Mouse (Mus musculus) effector memory CD4-positive, alpha-beta T cell, adult 7 months (primary cell): ENCODE data around the gene Slc9a2. TPM values are rescaled to one million over a fixed set of nuclear protein-coding genes. Genes with fewer than 3 reads are reported as not detected.

Experiments
- polyA plus RNA-seq: library from polyadenylated mRNA; unstranded; fragments of 100-300 nt; shearing (Covaris generic); gene quantifications from one replicate; pipeline ENCODE4 v1.2.1, GENCODE M21; 2017

Slc9a2 gene
- 0.10 TPM for polyA plus RNA-seq

DNA sequence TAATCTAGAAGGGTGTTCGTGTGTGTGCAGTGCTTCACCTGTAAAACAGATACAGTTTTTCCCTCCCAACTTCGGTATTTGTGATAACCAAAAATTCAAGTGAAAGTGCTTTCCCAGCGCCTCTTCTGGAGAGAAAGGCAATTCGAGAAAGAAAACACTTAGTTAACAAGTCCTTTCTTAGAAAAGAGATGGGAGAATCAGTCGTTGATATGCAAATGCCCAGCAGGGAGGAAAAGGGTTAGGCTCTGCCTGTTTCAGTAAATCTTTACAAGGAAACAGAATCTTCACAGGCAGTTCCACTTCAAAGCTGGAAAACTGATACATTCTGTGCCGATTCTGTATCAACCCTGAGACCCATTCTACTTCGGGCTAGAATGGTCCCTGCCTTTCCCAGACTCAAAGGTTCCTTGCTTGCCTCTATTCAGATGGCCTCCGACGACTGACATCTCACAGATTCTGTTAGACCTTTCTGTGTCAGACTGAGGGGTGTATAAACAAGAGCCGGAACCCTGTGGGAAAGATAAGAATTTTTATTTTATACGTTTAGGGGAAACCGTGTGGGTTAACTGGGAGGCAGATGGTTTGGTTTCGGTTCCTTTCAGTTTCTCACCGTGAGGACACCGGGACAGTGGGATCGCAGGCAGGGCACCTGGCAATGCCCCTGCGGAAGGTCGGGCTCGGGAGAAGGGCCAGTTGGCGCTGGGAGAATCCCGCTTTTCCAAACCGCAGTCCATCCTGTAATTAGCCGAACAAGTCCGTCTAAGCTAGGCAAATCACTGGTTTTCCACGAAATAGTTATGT is at the start of gene Slc9a2:
Slc9a2 (plus strand) TSS at position 508 of the 801 bp plus-strand sequence.

GRCm38 (mm10) chr1:40790324-40791141 is 110.2 kb downstream of the Slc9a2 start, which contains the start of gene Mfsd9:
Gene Mfsd9 (minus strand): TSS chr1:40790687.

GRCm38 (mm10) chr1:40805351-40805750 is 125.0 kb downstream of the Slc9a2 start, which contains the start of gene Tmem182:
Gene Tmem182 (plus strand): TSS chr1:40805601.

Other genes with a start within 250 kb of the Slc9a2 start
- gene Il18r1, start 215.0 kb upstream of the Slc9a2 start, polyA plus RNA-seq = 296 TPM
- 157 TPM for gene Il18rap, start 165.2 kb upstream of the Slc9a2 start, polyA plus RNA-seq
- gene Slc9a4, start 100.5 kb upstream of the Slc9a2 start, polyA plus RNA-seq = not detected
- 0.35 TPM for gene Mfsd9, start 110.1 kb downstream of the Slc9a2 start, polyA plus RNA-seq
- not detected for gene Tmem182, start 125.0 kb downstream of the Slc9a2 start, polyA plus RNA-seq